Mouse (Mus musculus) liver, embryonic 14.5 days (tissue): ENCODE results near the gene Arsg. TPM values are rescaled to one million over a fixed set of nuclear protein-coding genes. Genes with fewer than 3 reads are reported as not detected.

Source experiments
- ATAC-seq: fragments of 200-750 bp; cut with Nextera tagmentation; 2 replicates; pipeline ENCODE4 v1.8.0; 2017; ENCODE audit warnings: moderate number of reproducible peaks, mild to moderate bottlenecking, moderate library complexity; ENCODE audit not compliant: insufficient read depth
- DNase-seq, 3 experiments: peaks; one replicate each; pipeline ENCODE4 v3.0.0-alpha.2; 2012 to 2013; ENCODE audit warnings: low read depth in 3 of 3, low spot score in 3 of 3
- H3K27ac ChIP-seq: fragments of 300-500 bp; sonication (generic); 2 replicates; pipeline ENCODE4 v1.5.1; 2014; ENCODE audit warnings: moderate library complexity, mild to moderate bottlenecking, control low read depth, inconsistent platforms
- H3K27me3 ChIP-seq: fragments of 300-500 bp; sonication (generic); 2 replicates; pipeline ENCODE4 v1.6.1; 2014; ENCODE audit warnings: mild to moderate bottlenecking, low read length, moderate library complexity; ENCODE audit not compliant: control insufficient read depth, insufficient read depth
- H3K36me3 ChIP-seq: fragments of 300-500 bp; sonication (generic); replicated peaks from 2 replicates; pipeline ENCODE4 v1.6.1; 2014; ENCODE audit warnings: low read depth; ENCODE audit not compliant: control insufficient read depth, insufficient read depth
- H3K4me1 ChIP-seq, 2 experiments: fragments of 200-500 bp in 1 of 2; fragments of 300-500 bp in 1 of 2; sonication (generic) in 1 of 2; replicated peaks; 2 replicates each; pipeline ENCODE4 v1.6.1; 2012 to 2014; ENCODE audit warnings: antibody characterized with exemption in 1 of 2, inconsistent platforms in 1 of 2, low read length in 1 of 2; ENCODE audit not compliant: control insufficient read depth in 2 of 2, insufficient read depth in 2 of 2
- H3K4me2 ChIP-seq: fragments of 300-500 bp; sonication (generic); 2 replicates; pipeline ENCODE4 v1.6.1; 2014; ENCODE audit warnings: low read depth, mild to moderate bottlenecking, control low read depth, moderate library complexity
- H3K4me3 ChIP-seq, 2 experiments: fragments of 200-500 bp in 1 of 2; fragments of 300-500 bp in 1 of 2; sonication (generic) in 1 of 2; 2 replicates each; pipeline ENCODE4 v1.5.1; 2012 to 2014; ENCODE audit warnings: low read depth in 2 of 2, low read length in 2 of 2, mild to moderate bottlenecking in 2 of 2, control low read depth in 1 of 2, inconsistent platforms in 1 of 2, moderate library complexity in 1 of 2; ENCODE audit not compliant: insufficient read depth in 1 of 2
- H3K9ac ChIP-seq: fragments of 300-500 bp; sonication (generic); replicated peaks from 2 replicates; pipeline ENCODE4 v1.6.1; 2014; ENCODE audit warnings: mild to moderate bottlenecking, control low read depth, moderate library complexity
- H3K9me3 ChIP-seq: fragments of 300-500 bp; sonication (generic); 2 replicates; pipeline ENCODE4 v1.6.1; 2016; ENCODE audit warnings: low read length, mixed read lengths; ENCODE audit not compliant: control insufficient read depth
- CTCF ChIP-seq: IDR thresholded peaks from 2 replicates; pipeline ENCODE4 v1.5.1; 2016; ENCODE audit warnings: antibody characterized with exemption, low read depth, control low read depth
- EP300 ChIP-seq: IDR thresholded peaks from 2 replicates; pipeline ENCODE4 v1.6.1; 2016; ENCODE audit warnings: antibody characterized with exemption, low read depth
- WGBS: fragments of 180-500 bp; shearing (Covaris S2); extraction: QIAGEN DNeasy Blood & Tissue Kit; methylation state at CpG from one replicate; pipeline ENCODE4 v1.1.7; 2014; ENCODE audit not compliant: insufficient replicate concordance; 5-methylcytosine and 5-hydroxymethylcytosine counted together
- polyA plus RNA-seq, 2 experiments: library from polyadenylated mRNA; depleted of rRNA in 1 of 2; stranded (reverse) in 1 of 2; unstranded in 1 of 2; fragments of >200 nt; fragmentation: Nextera tagmentation in 1 of 2; extraction: Ambion mirVana in 1 of 2; gene quantifications; 2 replicates each; pipeline versions ENCODE4 v1.2.1 to v1.2.3; 2012 to 2014

Gene Arsg
- 2.1 and 2.3 TPM in 2 replicates for polyA plus RNA-seq (2012; rRNA removed)
- 3.4 and 3.8 TPM in 2 replicates for polyA plus RNA-seq (2014; fragmentation: Nextera tagmentation; extraction: Ambion mirVana)

DNA sequence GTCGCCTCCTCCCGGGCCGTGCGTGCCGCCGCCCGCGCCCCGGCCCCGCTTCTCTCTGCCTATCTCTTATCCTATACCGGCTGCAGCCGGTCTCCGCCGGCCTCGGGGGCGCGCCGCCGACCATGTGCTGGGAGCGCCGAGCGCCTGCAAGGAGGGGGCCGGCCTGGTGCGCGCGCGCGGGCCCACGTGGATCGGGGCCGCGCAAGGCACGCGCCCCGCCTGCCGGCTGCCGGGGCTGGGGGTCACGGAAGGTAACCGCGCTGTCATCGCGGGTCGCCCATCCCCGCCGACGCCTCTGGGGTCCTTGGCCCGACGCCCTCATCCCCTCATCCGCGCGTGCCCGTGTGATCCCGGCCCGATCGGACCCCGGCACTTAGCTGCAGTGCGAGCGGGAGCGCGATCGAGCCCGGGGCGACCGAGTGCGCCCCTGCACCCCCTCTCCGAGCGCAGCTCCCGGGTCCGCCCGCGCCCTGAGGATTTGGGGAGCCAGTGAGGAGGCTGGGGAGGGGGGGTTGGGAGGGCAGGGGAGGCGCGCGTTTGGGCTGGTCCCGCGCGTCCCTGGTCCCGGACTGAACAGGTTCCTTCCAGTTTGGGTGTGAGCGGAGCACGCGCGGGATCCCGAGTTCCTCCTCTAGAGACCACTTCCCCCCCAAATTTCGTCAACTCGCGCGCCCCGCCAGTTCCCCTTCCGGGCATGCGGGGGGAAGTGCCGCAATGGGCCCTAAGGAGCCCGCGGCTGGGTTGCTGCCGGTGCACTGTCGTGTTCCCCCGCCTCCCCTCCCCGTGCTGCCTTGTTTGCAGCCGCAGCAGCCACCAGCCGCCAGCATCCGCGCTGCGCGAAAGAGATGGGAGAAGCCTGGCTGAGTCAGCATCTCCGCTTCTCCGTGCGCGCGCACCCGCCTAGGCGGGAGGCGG is at the start of gene Arsg, which contains the start of gene Slc16a6:
Gene Arsg (plus strand): TSS at position 204 of the 915 bp plus-strand sequence.
Gene Slc16a6 (minus strand): TSS at position 428 of the 915 bp plus-strand sequence.
- Histone ChIP-seq H3K4me2 (peak within 1 kb of the TSS; percentile 86), H3K9me3 (no peaks in the 10 kb centered on the region), H3K27ac (peak within 1 kb of the TSS; percentile 89), H3K9ac (peak within 1 kb of the TSS; percentile 99), H3K4me1 (peaks cover 29 to 41% of the 10 kb centered on the region in 2 experiments), H3K4me3 (peak within 1 kb of the TSS; percentile 69 to 94), H3K36me3 (peaks cover 6% of the 10 kb centered on the region), H3K27me3 (no peaks in the 10 kb centered on the region)
- ATAC-seq (peak; percentile 86), DNase-seq (peak; percentile 83 to 88 (median 87))
- under 1% methylated on average over 110 of the region's 111 CpGs for WGBS
- TF ChIP-seq EP300 (peak; percentile 52; the same call in 1 of the 2 replicates), CTCF (no peak)

DNA sequence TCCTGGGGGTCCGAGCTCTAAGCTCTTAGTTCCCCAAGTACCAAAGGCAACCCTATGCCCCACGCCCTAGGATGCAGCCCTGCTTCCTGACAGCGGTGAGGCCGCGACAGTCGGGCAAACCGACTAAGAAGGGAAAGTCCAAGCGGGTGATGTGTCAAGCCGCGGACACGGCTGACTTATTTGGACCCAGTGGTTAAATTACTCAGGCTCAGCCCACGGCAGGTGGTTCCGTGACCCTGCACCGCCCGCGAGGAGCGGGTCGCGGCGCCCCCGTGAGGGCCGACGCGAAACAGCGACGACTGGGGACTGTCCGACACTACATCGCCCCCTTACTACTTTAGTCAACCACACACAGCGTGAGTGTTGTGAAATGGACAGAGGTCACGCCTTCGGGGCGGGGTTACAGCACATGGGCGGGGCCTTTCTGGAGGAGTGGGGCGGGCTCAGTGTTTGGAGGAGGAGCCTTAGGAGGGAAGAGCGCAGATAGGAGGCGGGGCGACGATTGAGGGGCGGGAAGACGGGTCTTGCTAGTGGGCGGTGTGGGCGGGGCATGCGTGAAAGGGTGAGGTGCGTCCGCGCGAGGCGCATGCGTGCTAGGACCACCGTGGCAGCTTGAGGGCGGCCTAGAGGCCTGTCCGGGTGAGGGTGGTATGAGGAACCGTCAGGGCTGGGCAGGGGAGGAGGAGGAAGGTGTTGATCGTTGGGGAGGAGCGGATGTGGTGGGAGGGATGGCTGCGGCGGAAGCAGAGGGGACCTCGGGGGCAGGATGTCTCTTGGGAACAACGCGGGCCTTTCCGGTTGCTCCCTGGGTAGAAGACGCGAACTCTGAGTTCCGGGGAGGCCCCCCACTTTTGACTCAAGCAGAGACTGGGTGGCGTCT is 47.5 kb upstream of the Arsg start, which contains the start of gene Amz2:
Gene Amz2 (plus strand): TSS at position 555 of the 880 bp plus-strand sequence.
- peak within 1 kb of the TSS; percentile 83 for H3K4me2 ChIP-seq
- DNase-seq = peak; percentile 97 to 98 (median 97)
- peaks cover 13% of the 10 kb centered on the region for H3K36me3 ChIP-seq
- TF ChIP-seq CTCF (peak; percentile 91), EP300 (no peak)
- under 1% methylated on average over 65 of the region's 65 CpGs for WGBS
- peaks cover 2% of the 10 kb centered on the region; the same call in 1 of the 2 replicates for H3K9me3 ChIP-seq
- peak within 1 kb of the TSS; percentile 77 for H3K27ac ChIP-seq
- H3K27me3 ChIP-seq = no peaks in the 10 kb centered on the region
- peak within 1 kb of the TSS; percentile 75 to 85 for H3K4me3 ChIP-seq
- peak; percentile 93 for ATAC-seq
- H3K9ac ChIP-seq = peak within 1 kb of the TSS; percentile 72
- peaks cover 12 to 18% of the 10 kb centered on the region in 2 experiments for H3K4me1 ChIP-seq

DNA sequence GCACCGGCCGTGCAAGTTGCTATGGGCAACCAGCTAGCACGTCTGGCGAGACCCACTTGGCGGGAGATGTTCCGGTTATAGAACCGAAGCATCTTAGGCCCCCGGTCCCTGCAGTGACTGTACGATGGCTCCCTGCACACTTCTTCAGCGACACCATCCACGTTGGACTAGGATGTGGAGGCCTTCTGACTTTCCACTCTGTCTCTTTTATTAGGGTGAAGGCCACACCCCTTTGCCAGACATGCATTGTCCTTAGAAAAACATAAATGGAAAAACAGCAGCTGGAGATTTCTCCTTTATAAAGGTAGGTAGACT is 46.9 kb upstream of the Arsg start:
- WGBS = under 1% methylated on average over 11 of the region's 11 CpGs
- DNase-seq = no peak
- peaks cover 2% of the 10 kb centered on the region; the same call in 1 of the 2 replicates for H3K9me3 ChIP-seq

DNA sequence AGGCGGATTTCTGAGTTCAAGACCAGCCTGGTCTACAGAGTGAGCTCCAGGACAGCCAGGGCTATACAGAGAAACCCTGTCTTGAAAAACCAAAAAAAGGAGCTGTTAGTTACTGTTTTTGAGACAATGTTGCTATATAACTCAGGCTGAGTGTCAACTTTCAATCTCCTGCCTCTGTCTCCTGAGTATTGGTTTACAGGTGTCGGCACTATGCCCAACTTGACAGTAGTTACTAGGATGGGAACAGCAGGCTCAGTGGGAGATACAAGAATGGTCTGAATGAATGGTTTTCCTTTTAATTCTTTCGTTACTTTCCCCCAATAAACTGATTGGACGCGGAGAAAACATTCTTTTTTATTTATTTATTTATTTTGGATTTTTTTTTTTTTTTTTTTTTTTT is 45.8 kb upstream of the Arsg start:
- H3K9me3 ChIP-seq = no peaks in the 10 kb centered on the region
- no peak for ATAC-seq
- 84% methylated on average over 5 of the region's 5 CpGs for WGBS
- H3K4me2 ChIP-seq = peak overlapping the region; percentile 83
- H3K4me3 ChIP-seq = no peak overlapping the region
- H3K27me3 ChIP-seq = no peaks in the 10 kb centered on the region
- no peak for TF ChIP-seq CTCF
- no peak for TF ChIP-seq EP300
- H3K9ac ChIP-seq = no peak overlapping the region
- H3K4me1 ChIP-seq = peaks cover 12 to 18% of the 10 kb centered on the region in 2 experiments
- H3K27ac ChIP-seq = no peak overlapping the region
- H3K36me3 ChIP-seq = peaks cover 16% of the 10 kb centered on the region
- DNase-seq = no peak

More for the DNA sequence above, 46.9 kb upstream of the Arsg start:
- H3K4me2 ChIP-seq = peak overlapping the region; percentile 83
- H3K4me3 ChIP-seq = peak overlapping the region; percentile 75 to 85
- no peak for ATAC-seq
- H3K27ac ChIP-seq = peak overlapping the region; percentile 77
- peak overlapping the region; percentile 72 for H3K9ac ChIP-seq
- H3K36me3 ChIP-seq = peaks cover 16% of the 10 kb centered on the region
- peaks cover 12 to 18% of the 10 kb centered on the region in 2 experiments for H3K4me1 ChIP-seq
- no peak for TF ChIP-seq CTCF
- TF ChIP-seq EP300 = no peak
- H3K27me3 ChIP-seq = no peaks in the 10 kb centered on the region
